Mouse (Mus musculus): ENCODE measurements around the gene Hspe1. TPM values are rescaled to one million over a fixed set of nuclear protein-coding genes. Genes with fewer than 3 reads are reported as not detected.

Gene Hspe1
- total and polyA plus RNA-seq, 3 experiments, result 44.5 to 180 (median 153) TPM

- peaks cover 4% of the 10 kb centered on the region; the same call in 1 of the 2 replicates for H3K36me3 ChIP-seq (ENCODE audit: control insufficient read depth, insufficient read depth, low read length)
- intact Hi-C loops (cut with DNase I), result no loop called here
- H3K27ac ChIP-seq, result no peak overlapping the region
- no peaks in the 10 kb centered on the region; the same call in 1 of the 2 replicates for H3K79me2 ChIP-seq (replicated peaks; ENCODE audit: control insufficient read depth, insufficient read depth, low read length)
- WGBS, result 49% methylated on average over 4 of the region's 4 CpGs
- no peak for TF ChIP-seq EP300 (IDR thresholded peaks at IDR 0.05; ENCODE audit: insufficient read depth, low read depth, low read length)
- TF ChIP-seq POLR2A (IDR thresholded peaks at IDR 0.05; ENCODE audit: insufficient read depth, low read depth, low read length), result no peak
- no peak for TF ChIP-seq CTCF (IDR thresholded peaks at IDR 0.05)
- H3K4me3 ChIP-seq, result no peak overlapping the region
- no peak for DNase-seq
- H3K9ac ChIP-seq (ENCODE audit: low read depth, low read length), result no peak overlapping the region
- H3K27me3 ChIP-seq (ENCODE audit: control insufficient read depth, insufficient read depth, low read length), result no peaks in the 10 kb centered on the region
- H3K4me1 ChIP-seq (ENCODE audit: control insufficient read depth, insufficient read depth, low read length), result peaks cover 1% of the 10 kb centered on the region
Observed at GRCm38 (mm10) chr1:55048841-55049587, 38.9 kb upstream of the Hspe1 start.

GRCm38 (mm10) chr1:55051671-55052070, 36.3 kb upstream of the Hspe1 start:
- Histone ChIP-seq H3K36me3 (ENCODE audit: control insufficient read depth, insufficient read depth, low read length) (peaks cover 29% of the 10 kb centered on the region), H3K9ac (ENCODE audit: low read depth, low read length) (no peak overlapping the region; the same call in 1 of the 2 replicates), H3K79me2 (replicated peaks; ENCODE audit: control insufficient read depth, insufficient read depth, low read length) (peaks cover 7% of the 10 kb centered on the region), H3K27ac (peak overlapping the region; percentile 99), H3K4me1 (ENCODE audit: control insufficient read depth, insufficient read depth, low read length) (peaks cover 6% of the 10 kb centered on the region), H3K27me3 (ENCODE audit: control insufficient read depth, insufficient read depth, low read length) (no peaks in the 10 kb centered on the region), H3K4me3 (peak overlapping the region; percentile 59)
- no peak for TF ChIP-seq POLR2A (IDR thresholded peaks at IDR 0.05; ENCODE audit: insufficient read depth, low read depth, low read length)
- intact Hi-C loops (cut with DNase I), result loop anchor here (2.0 to 5.0 kb wide), 2 partner anchors 35 to 81 kb away; partner anchors contain the start of gene Mob4
- whole genome bisulfite sequencing, result 80% methylated on average over 3 of the region's 3 CpGs
- no peak for DNase-seq

GRCm38 (mm10) chr1:55052355-55052953, 35.5 kb upstream of the Hspe1 start, which contains the start of gene Coq10b:
TSS of gene Coq10b (plus strand) at chr1:55052770.
- TF ChIP-seq EP300 (IDR thresholded peaks at IDR 0.05; ENCODE audit: insufficient read depth, low read depth, low read length) (peak; percentile 86), CTCF (IDR thresholded peaks at IDR 0.05) (peak; percentile 47), POLR2A (IDR thresholded peaks at IDR 0.05; ENCODE audit: insufficient read depth, low read depth, low read length) (peak; percentile 81)
- Histone ChIP-seq H3K4me1 (ENCODE audit: control insufficient read depth, insufficient read depth, low read length) (peaks cover 10% of the 10 kb centered on the region), H3K27ac (peak within 1 kb of the TSS; percentile 99), H3K79me2 (replicated peaks; ENCODE audit: control insufficient read depth, insufficient read depth, low read length) (peaks cover 10% of the 10 kb centered on the region), H3K9ac (ENCODE audit: low read depth, low read length) (peak within 1 kb of the TSS; percentile 95), H3K27me3 (ENCODE audit: control insufficient read depth, insufficient read depth, low read length) (no peaks in the 10 kb centered on the region), H3K36me3 (ENCODE audit: control insufficient read depth, insufficient read depth, low read length) (peaks cover 33% of the 10 kb centered on the region), H3K4me3 (peak within 1 kb of the TSS; percentile 97)
- peak; percentile 99 to 100 for DNase-seq
- WGBS, result under 1% methylated on average over 46 of the region's 46 CpGs
- intact Hi-C loops (cut with DNase I), result loop anchor here (2.0 to 5.0 kb wide), 2 partner anchors 34 to 80 kb away; partner anchors contain the start of gene Mob4

DNA sequence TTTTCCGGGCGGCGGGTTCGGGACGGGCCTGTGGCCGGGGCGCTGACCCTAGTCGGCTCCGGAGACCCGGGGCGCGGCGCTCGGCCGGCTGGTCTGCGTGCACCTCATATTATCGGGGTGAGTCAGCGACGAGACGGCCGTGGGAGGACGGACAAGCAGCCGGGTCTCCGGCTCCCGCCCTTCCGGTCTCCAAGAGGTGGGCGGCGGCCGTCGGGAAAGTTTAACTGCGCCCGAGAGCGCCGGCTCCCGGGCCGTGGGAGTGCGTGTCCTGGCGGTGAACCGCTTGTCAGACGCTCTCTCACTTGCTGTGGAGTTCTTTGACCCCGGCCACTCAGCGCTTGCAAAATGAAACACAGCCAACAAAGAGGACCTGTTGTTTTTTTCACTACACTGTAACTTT, 34.9 kb upstream of the Hspe1 start:
- peak in 1 of 2 experiments; percentile 90 for DNase-seq
- H3K4me3 ChIP-seq, result peak overlapping the region; percentile 97
- peaks cover 10% of the 10 kb centered on the region for H3K79me2 ChIP-seq (replicated peaks; ENCODE audit: control insufficient read depth, insufficient read depth, low read length)
- H3K9ac ChIP-seq (ENCODE audit: low read depth, low read length), result peak overlapping the region; percentile 95
- peak overlapping the region; percentile 99 for H3K27ac ChIP-seq
- WGBS, result under 1% methylated on average over 42 of the region's 42 CpGs
- no peaks in the 10 kb centered on the region for H3K27me3 ChIP-seq (ENCODE audit: control insufficient read depth, insufficient read depth, low read length)
- H3K4me1 ChIP-seq (ENCODE audit: control insufficient read depth, insufficient read depth, low read length), result peaks cover 11% of the 10 kb centered on the region
- TF ChIP-seq EP300 (IDR thresholded peaks at IDR 0.05; ENCODE audit: insufficient read depth, low read depth, low read length) (no peak), CTCF (IDR thresholded peaks at IDR 0.05) (peak; percentile 50)
- intact Hi-C loops (cut with DNase I), result loop anchor here (1.0 to 5.0 kb wide), 3 partner anchors 26 to 79 kb away; partner anchors contain the start of genes Mob4 and Sf3b1
- H3K36me3 ChIP-seq (ENCODE audit: control insufficient read depth, insufficient read depth, low read length), result peaks cover 39% of the 10 kb centered on the region

GRCm38 (mm10) chr1:55053596-55053995, 34.3 kb upstream of the Hspe1 start:
- Histone ChIP-seq H3K4me3 (peak overlapping the region; percentile 97), H3K36me3 (ENCODE audit: control insufficient read depth, insufficient read depth, low read length) (peaks cover 40% of the 10 kb centered on the region), H3K4me1 (ENCODE audit: control insufficient read depth, insufficient read depth, low read length) (peaks cover 13% of the 10 kb centered on the region), H3K27ac (peak overlapping the region; percentile 99), H3K27me3 (ENCODE audit: control insufficient read depth, insufficient read depth, low read length) (no peaks in the 10 kb centered on the region), H3K79me2 (replicated peaks; ENCODE audit: control insufficient read depth, insufficient read depth, low read length) (peaks cover 12% of the 10 kb centered on the region), H3K9ac (ENCODE audit: low read depth, low read length) (peak overlapping the region; percentile 95)
- DNase-seq, result no peak
- TF ChIP-seq POLR2A (IDR thresholded peaks at IDR 0.05; ENCODE audit: insufficient read depth, low read depth, low read length) (no peak), CTCF (IDR thresholded peaks at IDR 0.05) (no peak), EP300 (IDR thresholded peaks at IDR 0.05; ENCODE audit: insufficient read depth, low read depth, low read length) (no peak)
- intact Hi-C loops (cut with DNase I), result loop anchor here (1.0 to 5.0 kb wide), 3 partner anchors 26 to 79 kb away; partner anchors contain the start of genes Mob4 and Sf3b1
- WGBS, result 41% methylated on average over 4 of the region's 4 CpGs

All from heart, adult 2 months (tissue).